8 mouse cellular contexts compared by ENCODE assay signal in genomic region chr10:7662471-7663141, GRCm38 (mm10). TPM values are rescaled to one million over a fixed set of nuclear protein-coding genes. Genes with fewer than 3 reads are reported as not detected.
DNase-seq lines count a peak whose midpoint lies in the region; ATAC-seq and TF ChIP-seq lines count a peak whose summit lies in the region.

No protein-coding gene starts in this region.

- 1% methylated on average over 44 of the region's 44 CpGs for WGBS in forebrain, postnatal 0 days
- WGBS in liver, embryonic 13.5 days (ENCODE audit: insufficient replicate concordance): under 1% methylated on average over 44 of the region's 44 CpGs
- under 1% methylated on average over 44 of the region's 44 CpGs for WGBS in neural tube, embryonic 13.5 days

- TF ChIP-seq POLR2A in bone marrow macrophage, adult 2 months (IDR thresholded peaks at IDR 0.05; ENCODE audit: borderline replicate concordance, low read depth, low read length): no peak

- no peak for TF ChIP-seq CTCF in bone marrow macrophage, adult 2 months (IDR thresholded peaks at IDR 0.05; ENCODE audit: low read depth, low read length)
- TF ChIP-seq CTCF in forebrain, postnatal 0 days (IDR thresholded peaks at IDR 0.05; ENCODE audit: low read depth): peak; percentile 18; the same call in 1 of the 2 replicates

- peaks cover 15% of the 10 kb centered on the region for H3K4me1 ChIP-seq in bone marrow macrophage, adult 2 months (ENCODE audit: control insufficient read depth, insufficient read depth, low read length)
- peaks cover 7% of the 10 kb centered on the region; the same call in 1 of the 2 replicates for H3K4me1 ChIP-seq in forebrain, postnatal 0 days (ENCODE audit: insufficient read depth)
- peaks cover 46% of the 10 kb centered on the region for H3K4me1 ChIP-seq in liver, embryonic 13.5 days (replicated peaks)
- H3K4me1 ChIP-seq in neural tube, embryonic 13.5 days (replicated peaks): peaks cover 28% of the 10 kb centered on the region

- peak; percentile 75 for ATAC-seq in forebrain, postnatal 0 days
- peak; percentile 75 for ATAC-seq in liver, embryonic 13.5 days (ENCODE audit: low read depth)
- peak; percentile 84 for ATAC-seq in neural tube, embryonic 13.5 days (ENCODE audit: low read depth)

- H3K27me3 ChIP-seq in forebrain, postnatal 0 days (ENCODE audit: insufficient read depth, low read length): no peaks in the 10 kb centered on the region
- H3K27me3 ChIP-seq in liver, embryonic 13.5 days: no peaks in the 10 kb centered on the region
- no peaks in the 10 kb centered on the region for H3K27me3 ChIP-seq in neural tube, embryonic 13.5 days

- H3K27ac ChIP-seq in bone marrow macrophage, adult 2 months (ENCODE audit: insufficient read depth, low read depth, low read length): peak overlapping the region; percentile 39
- peak overlapping the region; percentile 92 for H3K27ac ChIP-seq in forebrain, postnatal 0 days (ENCODE audit: low read depth, low read length)
- peak overlapping the region; percentile 99 for H3K27ac ChIP-seq in liver, embryonic 13.5 days
- H3K27ac ChIP-seq in neural tube, embryonic 13.5 days (replicated peaks): peak overlapping the region; percentile 94

- H3K9ac ChIP-seq in forebrain, postnatal 0 days: peak overlapping the region; percentile 97
- H3K9ac ChIP-seq in liver, embryonic 13.5 days: peak overlapping the region; percentile 97
- peak overlapping the region; percentile 93 for H3K9ac ChIP-seq in neural tube, embryonic 13.5 days

- peak overlapping the region; percentile 99 for H3K4me3 ChIP-seq in bone marrow macrophage, adult 2 months (ENCODE audit: insufficient read depth, low read length)
- peak overlapping the region; percentile 76 for H3K4me3 ChIP-seq in forebrain, postnatal 0 days (ENCODE audit: low read depth, low read length)
- H3K4me3 ChIP-seq in liver, embryonic 13.5 days (replicated peaks): peak overlapping the region; percentile 98
- peak overlapping the region; percentile 72 for H3K4me3 ChIP-seq in neural tube, embryonic 13.5 days

- intact Hi-C loops in gastrocnemius, postnatal 14 days (cut with DNase I; ENCODE audit: low total_unique reads): no loop called here

- H3K36me3 ChIP-seq in forebrain, postnatal 0 days (ENCODE audit: insufficient read depth): no peaks in the 10 kb centered on the region
- 0 out of 2 replicates have a peak, but pooled peaks cover 6% of the 10 kb centered on the region for H3K36me3 ChIP-seq in liver, embryonic 13.5 days
- no peaks in the 10 kb centered on the region for H3K36me3 ChIP-seq in neural tube, embryonic 13.5 days

- no peaks in the 10 kb centered on the region for H3K9me3 ChIP-seq in forebrain, postnatal 0 days (ENCODE audit: low read length)
- H3K9me3 ChIP-seq in liver, embryonic 13.5 days (replicated peaks): no peaks in the 10 kb centered on the region
- no peaks in the 10 kb centered on the region for H3K9me3 ChIP-seq in neural tube, embryonic 13.5 days

- DNase-seq in gastrocnemius, adult 18-20 months (ENCODE audit: low spot score): peak; percentile 23
- DNase-seq in gastrocnemius, postnatal 14 days: no peak
- peak; percentile 90 for DNase-seq in 416B (ENCODE audit: low read depth)
- DNase-seq in forebrain, postnatal 0 days: no peak
- peak; percentile 69 for DNase-seq in liver, embryonic 13.5 days
- no peak for DNase-seq in frontal cortex, postnatal 25 days (ENCODE audit: low spot score in 2 of 2)

- H3K4me2 ChIP-seq in forebrain, postnatal 0 days (ENCODE audit: low read depth): peak overlapping the region; percentile 77
- H3K4me2 ChIP-seq in liver, embryonic 13.5 days: peak overlapping the region; percentile 84
- peak overlapping the region; percentile 93 for H3K4me2 ChIP-seq in neural tube, embryonic 13.5 days

RNA-seq across cellular contexts. Expression of gene Nup43, which starts 4.7 kb away (rescaled TPM):
- 1 to 10 TPM; 5.8 TPM for total RNA-seq in gastrocnemius, adult 18-20 months (2021)
- 1 to 10 TPM; 4.7 to 5.8 TPM for total RNA-seq in gastrocnemius, postnatal 14 days (2021)
- 7.1 and 7.6 TPM in 2 replicates for polyA plus RNA-seq in bone marrow macrophage, adult 2 months (2012; ENCODE audit: insufficient read depth, insufficient read length, missing spikeins)
- 10.5 and 15.2 TPM in 2 replicates for total RNA-seq in forebrain, postnatal 0 days (2014; rRNA removed)
- polyA plus RNA-seq in forebrain, postnatal 0 days (2015; fragmentation: Nextera tagmentation; extraction: Ambion mirVana): 19.1 and 21.7 TPM in 2 replicates
- 39.0 and 44.7 TPM in 2 replicates for polyA plus RNA-seq in liver, embryonic 13.5 days (2015; fragmentation: Nextera tagmentation; extraction: Ambion mirVana)
- polyA plus RNA-seq in neural tube, embryonic 13.5 days (2015; fragmentation: Nextera tagmentation; extraction: Ambion mirVana): 35.1 and 35.7 TPM in 2 replicates

RNA-seq across cellular contexts. Expression of gene Pcmt1, which starts 18.3 kb away (rescaled TPM):
- 100 to 1,000 TPM; 107 to 120 TPM for total RNA-seq in gastrocnemius, adult 18-20 months (2021)
- total RNA-seq in gastrocnemius, postnatal 14 days (2021): 100 to 1,000 TPM in 1 of 2 experiments, 10 to 100 TPM in 1; 99.3 to 100 TPM
- 44.5 and 49.0 TPM in 2 replicates for polyA plus RNA-seq in bone marrow macrophage, adult 2 months (2012; ENCODE audit: insufficient read depth, insufficient read length, missing spikeins)
- 90.0 and 92.3 TPM in 2 replicates for total RNA-seq in forebrain, postnatal 0 days (2014; rRNA removed)
- 165 and 178 TPM in 2 replicates for polyA plus RNA-seq in forebrain, postnatal 0 days (2015; fragmentation: Nextera tagmentation; extraction: Ambion mirVana)
- polyA plus RNA-seq in liver, embryonic 13.5 days (2015; fragmentation: Nextera tagmentation; extraction: Ambion mirVana): 112 and 121 TPM in 2 replicates
- polyA plus RNA-seq in neural tube, embryonic 13.5 days (2015; fragmentation: Nextera tagmentation; extraction: Ambion mirVana): 184 and 187 TPM in 2 replicates

RNA-seq across cellular contexts. Expression of gene Lats1, which starts 18.4 kb away (rescaled TPM):
- 10 to 100 TPM in 1 of 2 experiments, 1 to 10 TPM in 1; 8.3 to 11.1 TPM for total RNA-seq in gastrocnemius, adult 18-20 months (2021)
- total RNA-seq in gastrocnemius, postnatal 14 days (2021): 10 to 100 TPM; 12.1 to 12.9 TPM
- polyA plus RNA-seq in bone marrow macrophage, adult 2 months (2012; ENCODE audit: insufficient read depth, insufficient read length, missing spikeins): 16.1 and 18.9 TPM in 2 replicates
- total RNA-seq in forebrain, postnatal 0 days (2014; rRNA removed): 38.3 and 54.6 TPM in 2 replicates
- 5.0 and 7.4 TPM in 2 replicates for polyA plus RNA-seq in forebrain, postnatal 0 days (2015; fragmentation: Nextera tagmentation; extraction: Ambion mirVana)
- polyA plus RNA-seq in liver, embryonic 13.5 days (2015; fragmentation: Nextera tagmentation; extraction: Ambion mirVana): 2.2 and 2.6 TPM in 2 replicates
- polyA plus RNA-seq in neural tube, embryonic 13.5 days (2015; fragmentation: Nextera tagmentation; extraction: Ambion mirVana): 9.8 and 9.9 TPM in 2 replicates

Comparison
In these comparisons a context has a peak if more than half of its experiments do, and no peak if none do; other contexts are left out.
1. DNase-seq: peak in gastrocnemius, adult 18-20 months (single experiment), 416B (single experiment) and liver, embryonic 13.5 days (single experiment); none in gastrocnemius, postnatal 14 days (single experiment), forebrain, postnatal 0 days (single experiment) and frontal cortex, postnatal 25 days (0 of 2).
2. H3K27ac ChIP-seq: peak in every context shown above with its lines; median percentile 99 in liver, embryonic 13.5 days; 94 in neural tube, embryonic 13.5 days; 92 in forebrain, postnatal 0 days; 39 in bone marrow macrophage, adult 2 months.
3. Peak in every context shown above with its lines, with median percentiles within 50 percentile points of each other: H3K4me3 ChIP-seq, ATAC-seq, H3K4me2 ChIP-seq and H3K9ac ChIP-seq.